In the genomic region with DNA sequence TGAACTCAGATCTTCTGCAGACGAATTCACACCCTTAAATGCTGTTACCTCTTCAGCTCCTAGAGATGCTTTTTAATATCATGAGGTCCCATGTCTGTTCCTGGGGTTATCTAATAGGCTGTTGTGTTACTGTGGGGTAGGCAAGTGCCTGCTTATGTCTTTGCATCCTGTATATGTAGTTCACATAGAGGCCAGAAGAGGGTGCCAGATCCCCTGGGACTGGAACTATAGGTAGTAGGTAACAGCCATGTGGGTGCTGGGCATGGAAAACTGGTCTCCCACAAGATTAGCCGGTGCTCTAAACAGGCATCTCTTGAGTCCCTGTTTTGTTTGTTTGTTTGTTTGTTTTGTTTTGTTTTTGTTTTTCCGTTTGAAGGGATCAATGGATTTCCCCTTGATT, we compare ENCODE assay signal across 9 mouse cellular contexts. TPM values are rescaled to one million over a fixed set of nuclear protein-coding genes. Genes with fewer than 3 reads are reported as not detected.
DNase-seq lines count a peak whose midpoint lies in the region; ATAC-seq and TF ChIP-seq lines count a peak whose summit lies in the region.
"Had no signal": no experiment of that assay in that cellular context is flagged by ENCODE, and none has a peak within 500 bp of the region (broad histone marks: within the 10 kb centered on the region; RNA-seq: fewer than 3 reads in every experiment).

No protein-coding gene starts in this region.

- no peak overlapping the region for H3K4me2 ChIP-seq in liver, embryonic 13.5 days
- H3K4me2 ChIP-seq: limb, embryonic 12.5 days had no signal

- no peaks in the 10 kb centered on the region for H3K79me2 ChIP-seq in C2C12 (ENCODE audit: control insufficient read depth, insufficient read depth)

- no peaks in the 10 kb centered on the region for H3K36me3 ChIP-seq in C2C12 (ENCODE audit: control insufficient read depth, insufficient read depth)
- H3K36me3 ChIP-seq in liver, embryonic 13.5 days = no peaks in the 10 kb centered on the region
- H3K36me3 ChIP-seq in thymus, adult 2 months (ENCODE audit: control insufficient read depth, insufficient read depth, low read length) = no peaks in the 10 kb centered on the region
- H3K36me3 ChIP-seq: limb, embryonic 12.5 days had no signal

- WGBS in liver, embryonic 13.5 days (ENCODE audit: insufficient replicate concordance) = 33% methylated on average over 3 of the region's 3 CpGs
- 73% methylated on average over 3 of the region's 3 CpGs for WGBS in thymus, adult 2 months

- no peak for TF ChIP-seq POLR2A in thymus, adult 2 months (IDR thresholded peaks at IDR 0.05; ENCODE audit: control insufficient read depth, extremely low read depth, insufficient read depth, low read length, poor library complexity)

- H3K27ac ChIP-seq in liver, embryonic 13.5 days = no peak overlapping the region
- no peak overlapping the region for H3K27ac ChIP-seq in thymus, adult 2 months (ENCODE audit: control insufficient read depth, insufficient read depth, low read length)
- H3K27ac ChIP-seq: limb, embryonic 12.5 days had no signal

- no peaks in the 10 kb centered on the region for H3K9me3 ChIP-seq in liver, embryonic 13.5 days (replicated peaks)

- no peak overlapping the region for H3K9ac ChIP-seq in liver, embryonic 13.5 days
- H3K9ac ChIP-seq: limb, embryonic 12.5 days had no signal

- H3K4me3 ChIP-seq in C2C12 (ENCODE audit: insufficient read depth, poor library complexity, severe bottlenecking) = no peak overlapping the region
- no peak overlapping the region for H3K4me3 ChIP-seq in liver, embryonic 13.5 days (replicated peaks)
- H3K4me3 ChIP-seq in thymus, adult 2 months (ENCODE audit: control insufficient read depth, insufficient read depth, low read length) = no peak overlapping the region
- H3K4me3 ChIP-seq: limb, embryonic 12.5 days had no signal

- H3K79me3 ChIP-seq in C2C12 (ENCODE audit: low read depth) = no peaks in the 10 kb centered on the region

- no peaks in the 10 kb centered on the region for H3K27me3 ChIP-seq in C2C12 (ENCODE audit: control insufficient read depth, insufficient read depth, insufficient read length)
- no peaks in the 10 kb centered on the region for H3K27me3 ChIP-seq in liver, embryonic 13.5 days
- H3K27me3 ChIP-seq in thymus, adult 2 months (ENCODE audit: control insufficient read depth, insufficient read depth, low read length) = no peaks in the 10 kb centered on the region
- H3K27me3 ChIP-seq: limb, embryonic 12.5 days had no signal

- no peak for ATAC-seq in liver, embryonic 13.5 days (ENCODE audit: low read depth)

- intact Hi-C loops in heart, postnatal 36 days (cut with DNase I) = no loop called here

- no peaks in the 10 kb centered on the region for H3K4me1 ChIP-seq in liver, embryonic 13.5 days (replicated peaks)
- no peaks in the 10 kb centered on the region; the same call in 1 of the 2 replicates for H3K4me1 ChIP-seq in thymus, adult 2 months (replicated peaks; ENCODE audit: control insufficient read depth, insufficient read depth, low read length)

- TF ChIP-seq CTCF in C2C12 (IDR thresholded peaks at IDR 0.05; ENCODE audit: control insufficient read depth, insufficient read depth, insufficient read length) = peak; percentile 9
- no peak for TF ChIP-seq CTCF in thymus, adult 2 months (IDR thresholded peaks at IDR 0.05; ENCODE audit: borderline replicate concordance, control insufficient read depth, extremely low read depth, insufficient read depth, low read length, poor library complexity)

- no peak overlapping the region for H3ac ChIP-seq in C2C12 (ENCODE audit: control insufficient read depth, insufficient read length, low read depth)

- DNase-seq in heart, adult 11 months = peak; percentile 75
- no peak for DNase-seq in heart, postnatal 36 days
- DNase-seq in adrenal gland, postnatal 36 days = peak; percentile 37 to 55
- peak; percentile 23 for DNase-seq in liver, embryonic 13.5 days
- DNase-seq in thymus, adult 2 months = peak; percentile 61
- no peak for DNase-seq in layer of hippocampus, adult 9-10 months (ENCODE audit: low spot score)
- no peak for DNase-seq in urinary bladder, postnatal 36 days (ENCODE audit: low spot score in 2 of 2)

TF ChIP-seq in C2C12, 6 proteins besides CTCF, POLR2A, EP300 and RAD21:
- no peak for TF ChIP-seq FOSL1 (IDR thresholded peaks at IDR 0.05; ENCODE audit: insufficient read depth, low read length, poor library complexity, severe bottlenecking)
- TF ChIP-seq MAX (IDR thresholded peaks at IDR 0.05) = no peak
- no peak for TF ChIP-seq CEBPB (IDR thresholded peaks at IDR 0.05; ENCODE audit: low read depth)
- TF ChIP-seq MYOG (IDR thresholded peaks at IDR 0.05; ENCODE audit: control insufficient read depth, extremely low read depth, insufficient read length) = no peak
- no peak for TF ChIP-seq MYOD1 (IDR thresholded peaks at IDR 0.05; ENCODE audit: control insufficient read depth, insufficient read length, low read depth)
- no peak for TF ChIP-seq USF1 (IDR thresholded peaks at IDR 0.05; ENCODE audit: low read depth)

RNA-seq across cellular contexts. Expression of a gene that starts 15.8 kb away (rescaled TPM):
- total RNA-seq in heart, postnatal 36 days (2021) = 1 to 10 TPM; 2.7 to 3.3 TPM
- polyA plus RNA-seq in C2C12 (2012; fragmentation: generic; extraction: Trizol) = 0.20 TPM
- total RNA-seq in adrenal gland, postnatal 36 days (2021) = 1 to 10 TPM; 2.4 to 6.5 TPM
- 0.27 and 0.32 TPM in 2 replicates for polyA plus RNA-seq in liver, embryonic 13.5 days (2015; fragmentation: Nextera tagmentation; extraction: Ambion mirVana)
- 4.1 and 4.6 TPM in 2 replicates for polyA plus RNA-seq in thymus, adult 2 months (2012; rRNA removed)
- polyA plus RNA-seq: limb, embryonic 12.5 days had no signal

RNA-seq across cellular contexts. Expression of a gene that starts 40.7 kb away (rescaled TPM):
- under 1 TPM; 0.28 to 0.30 TPM for total RNA-seq in heart, postnatal 36 days (2021)
- 145 TPM for polyA plus RNA-seq in C2C12 (2012; fragmentation: generic; extraction: Trizol)
- total RNA-seq in adrenal gland, postnatal 36 days (2021) = under 1 TPM in 1 of 2 experiments, not detected in 1; 0.23 TPM
- polyA plus RNA-seq in liver, embryonic 13.5 days (2015; fragmentation: Nextera tagmentation; extraction: Ambion mirVana) = 0.73 and 0.83 TPM in 2 replicates
- polyA plus RNA-seq in thymus, adult 2 months (2012; rRNA removed) = 4.5 and 5.3 TPM in 2 replicates

RNA-seq across cellular contexts. Expression of a gene that starts 41.7 kb away (rescaled TPM):
- total RNA-seq in heart, postnatal 36 days (2021) = 1 to 10 TPM; 4.2 to 5.8 TPM
- polyA plus RNA-seq in C2C12 (2012; fragmentation: generic; extraction: Trizol) = 1.8 TPM
- total RNA-seq in adrenal gland, postnatal 36 days (2021) = 1 to 10 TPM; 2.7 to 3.4 TPM
- polyA plus RNA-seq in liver, embryonic 13.5 days (2015; fragmentation: Nextera tagmentation; extraction: Ambion mirVana) = 1.2 and 1.3 TPM in 2 replicates
- polyA plus RNA-seq in thymus, adult 2 months (2012; rRNA removed) = 6.4 and 6.8 TPM in 2 replicates
- polyA plus RNA-seq: limb, embryonic 12.5 days had no signal

RNA-seq across cellular contexts. Expression of a gene that starts 49.0 kb away (rescaled TPM):
- 1 to 10 TPM; 3.3 to 3.9 TPM for total RNA-seq in heart, postnatal 36 days (2021)
- 22.0 TPM for polyA plus RNA-seq in C2C12 (2012; fragmentation: generic; extraction: Trizol)
- 1 to 10 TPM; 2.7 to 3.0 TPM for total RNA-seq in adrenal gland, postnatal 36 days (2021)
- 4.8 and 7.5 TPM in 2 replicates for polyA plus RNA-seq in liver, embryonic 13.5 days (2015; fragmentation: Nextera tagmentation; extraction: Ambion mirVana)
- 2.9 and 6.1 TPM in 2 replicates for polyA plus RNA-seq in thymus, adult 2 months (2012; rRNA removed)

RNA-seq across cellular contexts. Expression of a gene that starts 57.8 kb away (rescaled TPM):
- total RNA-seq in heart, postnatal 36 days (2021) = 10 to 100 TPM; 19.7 to 20.0 TPM
- 9.3 TPM for polyA plus RNA-seq in C2C12 (2012; fragmentation: generic; extraction: Trizol)
- 10 to 100 TPM; 10.7 to 18.9 TPM for total RNA-seq in adrenal gland, postnatal 36 days (2021)
- polyA plus RNA-seq in liver, embryonic 13.5 days (2015; fragmentation: Nextera tagmentation; extraction: Ambion mirVana) = 1.6 and 1.8 TPM in 2 replicates
- polyA plus RNA-seq in thymus, adult 2 months (2012; rRNA removed) = 0.97 and 1.6 TPM in 2 replicates

Comparison
In these comparisons a context has a peak if more than half of its experiments do, and no peak if none do; other contexts are left out.
1. DNase-seq: peak in heart, adult 11 months (single experiment), adrenal gland, postnatal 36 days (2 of 2), liver, embryonic 13.5 days (single experiment) and thymus, adult 2 months (single experiment); none in heart, postnatal 36 days (0 of 2), layer of hippocampus, adult 9-10 months (single experiment) and urinary bladder, postnatal 36 days (0 of 2).
2. RNA of a gene that starts 40.7 kb away (polyA plus RNA-seq): 145 TPM in C2C12 (single experiment); 4.5 to 5.3 TPM in thymus, adult 2 months and 0.73 to 0.83 TPM in liver, embryonic 13.5 days; every median in the first group is over 10 times any median in the second.